Mouse (Mus musculus) kidney, adult 2 months (tissue): ENCODE measurements around the gene Derl3.

Experiments
- CTCF ChIP-seq: fragments of 200-500 bp; conservative IDR thresholded peaks from 2 replicates; pipeline ENCODE4 v1.5.1; 2011; ENCODE audit warnings: low read depth, mild to moderate bottlenecking, control low read depth, low read length, moderate library complexity, mixed read lengths; ENCODE audit not compliant: insufficient read depth, insufficient read length
- POLR2A ChIP-seq: fragments of 200-500 bp; IDR thresholded peaks from one replicate; pipeline ENCODE4 v1.6.1; 2011; ENCODE audit warnings: low read depth, low read length, control low read depth

DNA sequence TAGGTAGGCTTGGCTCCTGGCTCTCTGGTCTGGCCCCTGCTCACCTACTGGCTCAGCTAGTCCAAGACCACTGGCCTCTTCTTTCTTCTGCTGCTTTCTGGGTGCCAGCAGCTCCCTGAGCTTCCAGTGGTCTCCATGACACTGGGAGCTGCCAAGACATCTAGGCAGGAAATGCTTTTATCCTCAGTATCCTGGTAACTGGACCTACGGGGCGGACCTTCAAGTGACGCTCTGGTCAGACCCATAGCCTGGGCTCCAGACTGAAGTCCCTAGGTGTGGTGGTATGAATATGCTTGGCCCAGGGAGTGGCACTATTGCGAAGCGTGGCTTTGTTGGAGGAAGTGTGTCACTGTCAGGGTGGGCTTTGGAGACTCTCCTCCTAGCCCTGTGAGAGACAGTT, 47.3 kb downstream of the Derl3 start, which contains the start of gene Gm867:
- no peak for TF ChIP-seq CTCF
- no peak for TF ChIP-seq POLR2A
